Mouse (Mus musculus) heart, embryonic 12.5 days (tissue): ENCODE measurements around the gene Eif3b. TPM values are rescaled to one million over a fixed set of nuclear protein-coding genes. Genes with fewer than 3 reads are reported as not detected.

ENCODE experiments used
- ATAC-seq: fragments of 200-750 bp; cut with Nextera tagmentation; 2 replicates; pipeline ENCODE4 v1.8.0; 2017; ENCODE audit warnings: moderate TSS enrichment, moderate library complexity; ENCODE audit not compliant: insufficient number of reproducible peaks, low FRiP score
- H3K27ac ChIP-seq: fragments of 300-500 bp; sonication (generic); 2 replicates; pipeline ENCODE4 v1.5.1; 2016; ENCODE audit warnings: mild to moderate bottlenecking, moderate library complexity; ENCODE audit not compliant: poor library complexity, severe bottlenecking
- H3K27me3 ChIP-seq: fragments of 300-500 bp; sonication (generic); replicated peaks from 2 replicates; pipeline ENCODE4 v1.6.1; 2016; ENCODE audit warnings: mild to moderate bottlenecking, moderate library complexity
- H3K36me3 ChIP-seq: fragments of 300-500 bp; sonication (generic); 2 replicates; pipeline ENCODE4 v1.6.1; 2016; ENCODE audit warnings: mild to moderate bottlenecking, moderate library complexity
- H3K4me1 ChIP-seq: fragments of 300-500 bp; sonication (generic); replicated peaks from 2 replicates; pipeline ENCODE4 v1.6.1; 2016; ENCODE audit warnings: mild to moderate bottlenecking
- H3K4me2 ChIP-seq: fragments of 300-500 bp; sonication (generic); 2 replicates; pipeline ENCODE4 v1.6.1; 2016; ENCODE audit warnings: mild to moderate bottlenecking, moderate library complexity
- H3K4me3 ChIP-seq: fragments of 300-500 bp; sonication (generic); 2 replicates; pipeline ENCODE4 v1.5.1; 2016; ENCODE audit warnings: mild to moderate bottlenecking
- H3K9ac ChIP-seq: fragments of 300-500 bp; sonication (generic); 2 replicates; pipeline ENCODE4 v1.6.1; 2016; ENCODE audit warnings: mild to moderate bottlenecking, moderate library complexity
- H3K9me3 ChIP-seq: fragments of 300-500 bp; sonication (generic); replicated peaks from 2 replicates; pipeline ENCODE4 v1.6.1; 2016; ENCODE audit warnings: mild to moderate bottlenecking, moderate library complexity
- WGBS: fragments of 180-500 bp; shearing (Covaris S2); methylation state at CpG from one replicate; pipeline ENCODE4 v1.1.7; 2016; 5-methylcytosine and 5-hydroxymethylcytosine counted together
- polyA plus RNA-seq: library from polyadenylated mRNA; unstranded; fragments of >200 nt; fragmentation: Nextera tagmentation; extraction: Ambion mirVana; gene quantifications from 2 replicates; pipeline ENCODE4 v1.2.1, GENCODE M21; 2016

Eif3b gene
- polyA plus RNA-seq, 1 experiment from 2014 or later: 128 TPM

GRCm38 (mm10) chr5:140396166-140396940 is 22.8 kb upstream of the Eif3b start:
- WGBS: 61% methylated on average over 8 of the region's 8 CpGs
- Histone ChIP-seq H3K4me3 (no peak overlapping the region), H3K4me2 (no peak overlapping the region), H3K27me3 (0 out of 2 replicates have a peak, but pooled peaks cover 4% of the 10 kb centered on the region), H3K36me3 (no peaks in the 10 kb centered on the region), H3K27ac (no peak overlapping the region), H3K9me3 (no peaks in the 10 kb centered on the region), H3K9ac (no peak overlapping the region), H3K4me1 (no peaks in the 10 kb centered on the region)
- no peak for ATAC-seq

GRCm38 (mm10) chr5:140402640-140403270 is 16.4 kb upstream of the Eif3b start:
- no peak for ATAC-seq
- 73% methylated on average over 4 of the region's 4 CpGs for WGBS
- Histone ChIP-seq H3K9ac (no peak overlapping the region), H3K36me3 (no peaks in the 10 kb centered on the region), H3K4me3 (no peak overlapping the region), H3K4me2 (no peak overlapping the region), H3K9me3 (no peaks in the 10 kb centered on the region), H3K4me1 (no peaks in the 10 kb centered on the region), H3K27me3 (0 out of 2 replicates have a peak, but pooled peaks cover 4% of the 10 kb centered on the region), H3K27ac (no peak overlapping the region)

GRCm38 (mm10) chr5:140405126-140405525 is 14.0 kb upstream of the Eif3b start:
- Histone ChIP-seq H3K4me3 (no peak overlapping the region), H3K4me1 (no peaks in the 10 kb centered on the region), H3K27me3 (no peaks in the 10 kb centered on the region), H3K36me3 (no peaks in the 10 kb centered on the region), H3K9me3 (no peaks in the 10 kb centered on the region), H3K4me2 (no peak overlapping the region), H3K27ac (no peak overlapping the region), H3K9ac (no peak overlapping the region)
- 82% methylated on average over 6 of the region's 6 CpGs for WGBS
- no peak for ATAC-seq

GRCm38 (mm10) chr5:140406666-140407065 is 12.5 kb upstream of the Eif3b start:
- Histone ChIP-seq H3K36me3 (no peaks in the 10 kb centered on the region), H3K9ac (no peak overlapping the region), H3K4me1 (no peaks in the 10 kb centered on the region), H3K27me3 (no peaks in the 10 kb centered on the region), H3K4me3 (no peak overlapping the region), H3K27ac (no peak overlapping the region), H3K9me3 (no peaks in the 10 kb centered on the region), H3K4me2 (no peak overlapping the region)
- WGBS: 64% methylated on average over 6 of the region's 6 CpGs
- no peak for ATAC-seq

GRCm38 (mm10) chr5:140408801-140409200 is 10.3 kb upstream of the Eif3b start:
- Histone ChIP-seq H3K4me1 (no peaks in the 10 kb centered on the region), H3K27me3 (no peaks in the 10 kb centered on the region), H3K36me3 (no peaks in the 10 kb centered on the region), H3K27ac (no peak overlapping the region), H3K9ac (no peak overlapping the region), H3K4me3 (no peak overlapping the region), H3K9me3 (no peaks in the 10 kb centered on the region), H3K4me2 (no peak overlapping the region)
- ATAC-seq: no peak

GRCm38 (mm10) chr5:140411339-140411738 is 7.8 kb upstream of the Eif3b start:
- Histone ChIP-seq H3K9me3 (no peaks in the 10 kb centered on the region), H3K27me3 (no peaks in the 10 kb centered on the region), H3K36me3 (no peaks in the 10 kb centered on the region), H3K4me3 (no peak overlapping the region), H3K9ac (no peak overlapping the region), H3K27ac (no peak overlapping the region), H3K4me1 (no peaks in the 10 kb centered on the region), H3K4me2 (no peak overlapping the region)
- WGBS: 29% methylated on average over 8 of the region's 8 CpGs
- no peak for ATAC-seq

- Histone ChIP-seq H3K4me2 (no peak overlapping the region), H3K36me3 (no peaks in the 10 kb centered on the region), H3K4me1 (no peaks in the 10 kb centered on the region), H3K9ac (no peak overlapping the region), H3K27me3 (no peaks in the 10 kb centered on the region), H3K9me3 (no peaks in the 10 kb centered on the region), H3K4me3 (no peak overlapping the region), H3K27ac (no peak overlapping the region)
- 62% methylated on average over 4 of the region's 4 CpGs for WGBS
- ATAC-seq: no peak
These were observed 4.5 kb upstream of the Eif3b start for GRCm38 (mm10) chr5:140414647-140415046.

GRCm38 (mm10) chr5:140418106-140418488 is 1.0 kb upstream of the Eif3b start:
- Histone ChIP-seq H3K4me1 (peaks cover 18% of the 10 kb centered on the region), H3K9me3 (no peaks in the 10 kb centered on the region), H3K4me2 (peak overlapping the region; percentile 85), H3K4me3 (peak overlapping the region; percentile 79), H3K27me3 (no peaks in the 10 kb centered on the region), H3K9ac (peak overlapping the region; percentile 81), H3K36me3 (peaks cover 2% of the 10 kb centered on the region), H3K27ac (peak overlapping the region; percentile 96)
- WGBS: 2% methylated on average over 12 of the region's 12 CpGs
- no peak for ATAC-seq

GRCm38 (mm10) chr5:140419442-140420080 is 433 bp downstream of the Eif3b start:
- H3K27ac ChIP-seq: peak overlapping the region; percentile 53; the same call in 1 of the 2 replicates
- WGBS: under 1% methylated on average over 62 of the region's 62 CpGs
- peaks cover 18% of the 10 kb centered on the region for H3K4me1 ChIP-seq
- peak; percentile 65 for ATAC-seq
- H3K4me3 ChIP-seq: peak overlapping the region; percentile 79
- peaks cover 8% of the 10 kb centered on the region for H3K36me3 ChIP-seq
- H3K4me2 ChIP-seq: peak overlapping the region; percentile 85
- H3K9ac ChIP-seq: peak overlapping the region; percentile 85
- H3K9me3 ChIP-seq: no peaks in the 10 kb centered on the region
- no peaks in the 10 kb centered on the region for H3K27me3 ChIP-seq

- ATAC-seq: no peak
- Histone ChIP-seq H3K9ac (peak overlapping the region; percentile 85), H3K27ac (no peak overlapping the region), H3K4me2 (peak overlapping the region; percentile 85), H3K36me3 (peaks cover 14% of the 10 kb centered on the region), H3K27me3 (no peaks in the 10 kb centered on the region), H3K4me3 (peak overlapping the region; percentile 79), H3K9me3 (no peaks in the 10 kb centered on the region), H3K4me1 (peaks cover 18% of the 10 kb centered on the region)
- 43% methylated on average over 4 of the region's 4 CpGs for WGBS
These were observed 1.5 kb downstream of the Eif3b start for GRCm38 (mm10) chr5:140420616-140421015.

GRCm38 (mm10) chr5:140425016-140425783 is 6.1 kb downstream of the Eif3b start:
- peaks cover 58% of the 10 kb centered on the region for H3K36me3 ChIP-seq
- WGBS: 96% methylated on average over 17 of the region's 17 CpGs
- no peak for ATAC-seq

More at GRCm38 (mm10) chr5:140425016-140425783, 6.1 kb downstream of the Eif3b start:
- Histone ChIP-seq H3K4me1 (peaks cover 16% of the 10 kb centered on the region), H3K9ac (no peak overlapping the region), H3K9me3 (no peaks in the 10 kb centered on the region), H3K4me2 (no peak overlapping the region), H3K4me3 (no peak overlapping the region), H3K27me3 (no peaks in the 10 kb centered on the region), H3K27ac (no peak overlapping the region)
